Mouse (Mus musculus): Measurements from ENCODE around the gene Zfp808. TPM values are rescaled to one million over a fixed set of nuclear protein-coding genes. Genes with fewer than 3 reads are reported as not detected.

The Zfp808 gene
- polyA plus RNA-seq, 1 experiment from 2014 or later = 8.1 TPM

DNA sequence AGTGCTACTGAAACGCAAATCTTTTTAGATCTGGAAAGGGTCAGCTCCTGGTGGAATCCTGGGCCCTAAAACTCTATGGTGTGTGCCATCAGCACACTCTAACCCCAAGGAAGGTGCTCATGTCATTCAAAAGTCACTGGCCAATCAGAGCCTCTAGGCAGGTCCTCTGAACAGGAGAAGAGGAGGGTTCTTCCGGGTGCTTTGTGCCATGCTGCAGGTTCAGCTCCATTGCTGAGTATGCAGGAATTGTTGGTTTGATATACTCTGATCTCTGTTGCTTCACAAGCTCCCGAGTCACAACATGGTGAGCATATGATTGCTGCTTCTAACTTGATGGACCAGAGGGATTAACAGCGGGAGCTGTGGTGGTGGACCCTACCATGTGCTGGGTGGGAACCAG lies 133.7 kb downstream of the Zfp808 start:
- Histone ChIP-seq H3K9me3 (ENCODE audit: control insufficient read depth, low read length) (0 out of 2 replicates have a peak, but pooled peaks cover 4% of the 10 kb centered on the region), H3K27me3 (replicated peaks; ENCODE audit: control insufficient read depth, insufficient read depth, low read length) (no peaks in the 10 kb centered on the region), H3K4me1 (ENCODE audit: control insufficient read depth, insufficient read depth, low read length) (no peaks in the 10 kb centered on the region), H3K27ac (ENCODE audit: low read length) (no peak overlapping the region), H3K4me2 (ENCODE audit: low read depth, low read length) (no peak overlapping the region), H3K9ac (ENCODE audit: low read depth, low read length) (no peak overlapping the region), H3K4me3 (ENCODE audit: low read length) (no peak overlapping the region), H3K36me3 (ENCODE audit: control insufficient read depth, insufficient read depth, low read length) (no peaks in the 10 kb centered on the region)
- 75% methylated on average over 4 of the region's 4 CpGs for WGBS
- no peak for ATAC-seq
